Mouse (Mus musculus): ENCODE data around the gene Nmt1. TPM values are rescaled to one million over a fixed set of nuclear protein-coding genes. Genes with fewer than 3 reads are reported as not detected.

Nmt1 gene
- polyA plus RNA-seq, 1 experiment from 2014 or later: 37.2 TPM

GRCm38 (mm10) chr11:103051249-103051691 lies 23.3 kb downstream of the Nmt1 start:
- no peak overlapping the region for H3K27ac ChIP-seq (ENCODE audit: low read length)
- H3K9me3 ChIP-seq (ENCODE audit: control insufficient read depth, low read length): no peaks in the 10 kb centered on the region
- H3K4me3 ChIP-seq (replicated peaks; ENCODE audit: low read length): no peak overlapping the region
- no peak overlapping the region for H3K9ac ChIP-seq (replicated peaks; ENCODE audit: low read depth, low read length)
- no peak for ATAC-seq
- no peaks in the 10 kb centered on the region for H3K27me3 ChIP-seq (replicated peaks; ENCODE audit: control insufficient read depth, insufficient read depth, low read length)
- peaks cover 21% of the 10 kb centered on the region for H3K36me3 ChIP-seq (ENCODE audit: control insufficient read depth, insufficient read depth)
- no peaks in the 10 kb centered on the region for H3K4me1 ChIP-seq (replicated peaks; ENCODE audit: control insufficient read depth, insufficient read depth, low read length)
- WGBS: 84% methylated on average over 8 of the region's 8 CpGs
- H3K4me2 ChIP-seq (ENCODE audit: low read length): no peak overlapping the region

- WGBS: 92% methylated on average over 6 of the region's 6 CpGs
- Histone ChIP-seq H3K27me3 (replicated peaks; ENCODE audit: control insufficient read depth, insufficient read depth, low read length) (no peaks in the 10 kb centered on the region), H3K27ac (ENCODE audit: low read length) (no peak overlapping the region), H3K4me3 (replicated peaks; ENCODE audit: low read length) (no peak overlapping the region), H3K4me1 (replicated peaks; ENCODE audit: control insufficient read depth, insufficient read depth, low read length) (no peaks in the 10 kb centered on the region), H3K36me3 (ENCODE audit: control insufficient read depth, insufficient read depth) (peaks cover 23% of the 10 kb centered on the region), H3K9me3 (ENCODE audit: control insufficient read depth, low read length) (no peaks in the 10 kb centered on the region), H3K4me2 (ENCODE audit: low read length) (no peak overlapping the region), H3K9ac (replicated peaks; ENCODE audit: low read depth, low read length) (no peak overlapping the region)
- no peak for ATAC-seq
Observed at GRCm38 (mm10) chr11:103052078-103052477, 24.1 kb downstream of the Nmt1 start.

- Histone ChIP-seq H3K27ac (ENCODE audit: low read length) (no peak overlapping the region), H3K9ac (replicated peaks; ENCODE audit: low read depth, low read length) (no peak overlapping the region), H3K27me3 (replicated peaks; ENCODE audit: control insufficient read depth, insufficient read depth, low read length) (no peaks in the 10 kb centered on the region), H3K9me3 (ENCODE audit: control insufficient read depth, low read length) (no peaks in the 10 kb centered on the region), H3K4me1 (replicated peaks; ENCODE audit: control insufficient read depth, insufficient read depth, low read length) (no peaks in the 10 kb centered on the region), H3K36me3 (ENCODE audit: control insufficient read depth, insufficient read depth) (peaks cover 25% of the 10 kb centered on the region), H3K4me3 (replicated peaks; ENCODE audit: low read length) (no peak overlapping the region), H3K4me2 (ENCODE audit: low read length) (no peak overlapping the region)
- 95% methylated on average over 18 of the region's 18 CpGs for WGBS
- no peak for ATAC-seq
Observed at GRCm38 (mm10) chr11:103053191-103054076, 25.4 kb downstream of the Nmt1 start.

- no peak overlapping the region for H3K9ac ChIP-seq (replicated peaks; ENCODE audit: low read depth, low read length)
- no peak overlapping the region for H3K27ac ChIP-seq (ENCODE audit: low read length)
- no peak overlapping the region for H3K4me3 ChIP-seq (replicated peaks; ENCODE audit: low read length)
- no peaks in the 10 kb centered on the region for H3K27me3 ChIP-seq (replicated peaks; ENCODE audit: control insufficient read depth, insufficient read depth, low read length)
- WGBS: 38% methylated on average over 6 of the region's 6 CpGs
- H3K4me2 ChIP-seq (ENCODE audit: low read length): no peak overlapping the region
- peaks cover 34% of the 10 kb centered on the region for H3K36me3 ChIP-seq (ENCODE audit: control insufficient read depth, insufficient read depth)
- no peaks in the 10 kb centered on the region for H3K9me3 ChIP-seq (ENCODE audit: control insufficient read depth, low read length)
- H3K4me1 ChIP-seq (replicated peaks; ENCODE audit: control insufficient read depth, insufficient read depth, low read length): no peaks in the 10 kb centered on the region
- ATAC-seq: no peak
Observed at GRCm38 (mm10) chr11:103054798-103055197, 26.8 kb downstream of the Nmt1 start.

DNA sequence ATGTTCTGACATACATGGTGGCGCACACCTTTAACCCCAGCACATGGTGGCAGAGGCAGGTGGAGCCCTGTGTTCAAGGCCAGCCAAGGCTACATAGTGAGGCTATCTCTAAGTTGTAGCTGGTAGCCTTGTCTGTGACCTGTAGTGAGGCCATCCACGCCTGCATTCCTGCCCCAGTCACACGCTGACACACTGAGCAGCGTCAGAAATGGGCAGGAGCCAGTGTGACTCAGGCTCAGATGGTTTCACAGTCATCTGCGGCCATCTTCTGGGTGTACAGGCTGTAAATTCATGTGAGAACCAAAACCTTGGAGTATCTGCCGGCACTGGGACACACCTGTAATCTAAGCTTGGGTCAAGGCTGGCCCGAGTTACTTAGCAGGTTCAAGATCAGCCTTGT lies 28.6 kb downstream of the Nmt1 start:
- Histone ChIP-seq H3K36me3 (ENCODE audit: control insufficient read depth, insufficient read depth) (peaks cover 39% of the 10 kb centered on the region), H3K9ac (replicated peaks; ENCODE audit: low read depth, low read length) (no peak overlapping the region), H3K4me2 (ENCODE audit: low read length) (no peak overlapping the region), H3K27ac (ENCODE audit: low read length) (no peak overlapping the region), H3K4me3 (replicated peaks; ENCODE audit: low read length) (no peak overlapping the region), H3K27me3 (replicated peaks; ENCODE audit: control insufficient read depth, insufficient read depth, low read length) (no peaks in the 10 kb centered on the region), H3K4me1 (replicated peaks; ENCODE audit: control insufficient read depth, insufficient read depth, low read length) (no peaks in the 10 kb centered on the region), H3K9me3 (ENCODE audit: control insufficient read depth, low read length) (no peaks in the 10 kb centered on the region)
- WGBS: 98% methylated on average over 7 of the region's 7 CpGs
- ATAC-seq: no peak

- Histone ChIP-seq H3K4me3 (replicated peaks; ENCODE audit: low read length) (no peak overlapping the region), H3K36me3 (ENCODE audit: control insufficient read depth, insufficient read depth) (peaks cover 35% of the 10 kb centered on the region), H3K4me2 (ENCODE audit: low read length) (no peak overlapping the region), H3K4me1 (replicated peaks; ENCODE audit: control insufficient read depth, insufficient read depth, low read length) (no peaks in the 10 kb centered on the region), H3K9ac (replicated peaks; ENCODE audit: low read depth, low read length) (no peak overlapping the region), H3K27ac (ENCODE audit: low read length) (no peak overlapping the region), H3K27me3 (replicated peaks; ENCODE audit: control insufficient read depth, insufficient read depth, low read length) (no peaks in the 10 kb centered on the region), H3K9me3 (ENCODE audit: control insufficient read depth, low read length) (no peaks in the 10 kb centered on the region)
- ATAC-seq: no peak
- WGBS: 76% methylated on average over 3 of the region's 3 CpGs
Observed at GRCm38 (mm10) chr11:103058499-103059085, 30.6 kb downstream of the Nmt1 start.

DNA sequence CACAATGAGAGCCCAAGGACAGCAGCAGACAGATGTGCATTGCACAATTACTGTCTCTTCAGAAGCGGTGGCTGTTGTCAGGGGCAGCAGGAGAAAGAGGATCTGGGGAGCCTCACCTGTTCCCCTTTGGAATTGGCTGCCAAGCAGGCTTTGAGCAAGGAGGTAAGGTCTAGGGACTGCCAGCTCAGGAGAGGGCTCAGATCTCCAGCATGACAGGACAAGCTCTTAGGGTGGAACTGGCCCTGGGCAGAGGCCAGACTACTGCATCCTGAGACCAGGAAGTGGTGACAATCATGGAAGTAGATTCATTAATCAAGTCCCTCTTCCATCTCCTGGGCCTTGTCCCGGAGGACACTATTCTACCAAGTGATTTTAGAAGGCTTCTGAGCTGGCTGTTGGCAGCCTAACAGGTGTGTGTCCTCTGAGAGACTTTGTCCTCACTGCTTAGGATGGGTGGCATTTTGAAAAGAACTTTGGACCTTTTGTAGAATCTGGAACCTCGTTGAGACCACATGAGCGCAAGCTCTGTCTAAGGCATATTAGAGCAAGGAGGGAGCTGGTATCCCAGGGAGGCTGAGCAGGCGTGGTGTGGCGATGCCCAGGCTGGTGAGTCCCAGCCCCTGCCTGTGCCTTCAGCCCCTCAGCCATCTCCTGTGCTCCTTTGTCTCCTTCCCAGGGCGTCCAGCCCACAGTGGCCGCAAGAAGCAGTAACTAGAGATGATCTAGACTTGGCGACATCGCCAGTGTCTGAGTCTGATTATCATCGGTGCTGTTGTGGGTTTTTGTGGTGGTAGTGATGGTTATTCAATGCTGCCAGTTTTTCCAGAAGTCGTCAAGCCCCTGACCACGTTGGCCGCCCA lies 38.4 kb downstream of the Nmt1 start:
- H3K36me3 ChIP-seq (ENCODE audit: control insufficient read depth, insufficient read depth): peaks cover 31% of the 10 kb centered on the region
- WGBS: 93% methylated on average over 14 of the region's 14 CpGs

GRCm38 (mm10) chr11:103067051-103067361 lies 39.0 kb downstream of the Nmt1 start:
- no peak overlapping the region for H3K27ac ChIP-seq (ENCODE audit: low read length)
- H3K4me2 ChIP-seq (ENCODE audit: low read length): no peak overlapping the region
- H3K36me3 ChIP-seq (ENCODE audit: control insufficient read depth, insufficient read depth): peaks cover 31% of the 10 kb centered on the region
- no peak overlapping the region for H3K4me3 ChIP-seq (replicated peaks; ENCODE audit: low read length)
- no peaks in the 10 kb centered on the region for H3K9me3 ChIP-seq (ENCODE audit: control insufficient read depth, low read length)
- ATAC-seq: no peak
- H3K27me3 ChIP-seq (replicated peaks; ENCODE audit: control insufficient read depth, insufficient read depth, low read length): no peaks in the 10 kb centered on the region
- H3K4me1 ChIP-seq (replicated peaks; ENCODE audit: control insufficient read depth, insufficient read depth, low read length): no peaks in the 10 kb centered on the region
- H3K9ac ChIP-seq (replicated peaks; ENCODE audit: low read depth, low read length): no peak overlapping the region
- 96% methylated on average over 6 of the region's 6 CpGs for WGBS

More for the DNA sequence above, 38.4 kb downstream of the Nmt1 start:
- Histone ChIP-seq H3K4me1 (replicated peaks; ENCODE audit: control insufficient read depth, insufficient read depth, low read length) (no peaks in the 10 kb centered on the region), H3K27ac (ENCODE audit: low read length) (no peak overlapping the region), H3K4me2 (ENCODE audit: low read length) (no peak overlapping the region), H3K9ac (replicated peaks; ENCODE audit: low read depth, low read length) (no peak overlapping the region), H3K4me3 (replicated peaks; ENCODE audit: low read length) (no peak overlapping the region), H3K27me3 (replicated peaks; ENCODE audit: control insufficient read depth, insufficient read depth, low read length) (no peaks in the 10 kb centered on the region), H3K9me3 (ENCODE audit: control insufficient read depth, low read length) (no peaks in the 10 kb centered on the region)
- ATAC-seq: no peak

DNA sequence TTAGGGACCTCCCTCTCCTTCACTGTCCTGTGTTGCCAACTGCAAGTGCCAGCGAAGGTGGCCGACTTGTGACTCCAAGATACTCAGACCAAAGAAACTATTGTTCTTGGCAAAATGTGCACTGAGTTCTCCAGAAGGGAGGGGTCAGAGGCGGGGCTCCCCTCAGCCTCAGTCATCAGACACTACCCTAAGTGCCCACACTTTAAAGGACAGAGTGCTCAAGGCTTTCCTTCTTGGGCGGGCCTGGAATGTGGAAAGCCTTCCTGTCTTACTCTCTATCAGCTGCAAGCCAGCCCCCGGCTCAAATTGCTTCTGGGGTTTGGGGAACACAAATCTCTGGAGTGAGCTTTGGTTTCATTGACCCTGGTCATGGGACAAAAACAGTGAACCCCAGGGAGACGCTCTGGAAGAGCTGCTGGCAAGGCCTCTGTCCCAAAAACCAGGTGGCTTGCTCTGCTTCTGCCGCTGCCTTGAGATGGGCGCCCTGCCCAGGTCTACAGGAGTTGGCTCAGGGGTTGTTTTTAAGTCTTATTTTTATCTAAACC lies 39.5 kb downstream of the Nmt1 start:
- WGBS: 83% methylated on average over 8 of the region's 8 CpGs
- Histone ChIP-seq H3K4me3 (replicated peaks; ENCODE audit: low read length) (no peak overlapping the region), H3K4me1 (replicated peaks; ENCODE audit: control insufficient read depth, insufficient read depth, low read length) (no peaks in the 10 kb centered on the region), H3K27me3 (replicated peaks; ENCODE audit: control insufficient read depth, insufficient read depth, low read length) (no peaks in the 10 kb centered on the region), H3K4me2 (ENCODE audit: low read length) (no peak overlapping the region), H3K9ac (replicated peaks; ENCODE audit: low read depth, low read length) (no peak overlapping the region), H3K36me3 (ENCODE audit: control insufficient read depth, insufficient read depth) (peaks cover 31% of the 10 kb centered on the region), H3K27ac (ENCODE audit: low read length) (no peak overlapping the region), H3K9me3 (ENCODE audit: control insufficient read depth, low read length) (no peaks in the 10 kb centered on the region)
- ATAC-seq: no peak

All from forebrain, embryonic 16.5 days (tissue).